Mouse (Mus musculus): ENCODE results near the gene Efcab3. TPM values are rescaled to one million over a fixed set of nuclear protein-coding genes. Genes with fewer than 3 reads are reported as not detected.

Efcab3 gene
- polyA plus RNA-seq, 1 experiment from 2014 or later = not detected

Other genes with a start within 250 kb of the Efcab3 start
- 51.4 and 56.3 TPM in 2 replicates for gene Mettl2, start 62.8 kb downstream of the Efcab3 start, polyA plus RNA-seq (2016; fragmentation: Nextera tagmentation; extraction: Ambion mirVana)
- not detected in 2 replicates for gene Gm10842, start 83.3 kb downstream of the Efcab3 start, polyA plus RNA-seq (2016; fragmentation: Nextera tagmentation; extraction: Ambion mirVana)
- 22.8 and 23.8 TPM in 2 replicates for gene Tlk2, start 115.2 kb downstream of the Efcab3 start, polyA plus RNA-seq (2016; fragmentation: Nextera tagmentation; extraction: Ambion mirVana)
- gene Mrc2, start 229.1 kb downstream of the Efcab3 start, polyA plus RNA-seq (2016; fragmentation: Nextera tagmentation; extraction: Ambion mirVana) = 16.5 and 16.9 TPM in 2 replicates